Mouse (Mus musculus): ENCODE data around the gene Ceacam10.
"Not testable (repeated sequence)": the region's sequence is repeated elsewhere in the genome, so short reads cannot be mapped to it uniquely, and the experiment has no call there.

Ceacam10 gene

DNA sequence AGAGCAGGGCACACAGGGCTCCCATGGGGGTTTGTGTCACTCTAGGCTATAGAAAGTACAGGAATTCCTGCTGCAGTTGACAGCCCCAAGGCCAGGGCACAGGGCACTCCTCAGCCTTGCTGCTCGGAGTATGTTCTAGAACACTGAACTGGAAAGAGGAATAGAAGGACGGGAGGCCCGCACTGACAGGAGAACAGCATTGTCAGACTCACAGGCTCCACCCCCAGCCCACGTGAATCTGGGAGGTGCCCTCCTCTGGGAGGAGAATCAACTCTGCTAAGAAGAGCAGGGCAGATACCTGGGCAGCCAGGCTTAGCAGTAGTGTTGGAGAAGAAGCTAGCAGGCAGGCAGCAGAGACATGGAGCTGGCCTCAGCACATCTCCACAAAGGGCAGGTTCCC lies at the start of gene Ceacam10:
Gene Ceacam10 (plus strand): TSS at position 289 of the 400 bp plus-strand sequence.
- not testable (repeated sequence) for DNase-seq (ENCODE audit: low read depth)

DNA sequence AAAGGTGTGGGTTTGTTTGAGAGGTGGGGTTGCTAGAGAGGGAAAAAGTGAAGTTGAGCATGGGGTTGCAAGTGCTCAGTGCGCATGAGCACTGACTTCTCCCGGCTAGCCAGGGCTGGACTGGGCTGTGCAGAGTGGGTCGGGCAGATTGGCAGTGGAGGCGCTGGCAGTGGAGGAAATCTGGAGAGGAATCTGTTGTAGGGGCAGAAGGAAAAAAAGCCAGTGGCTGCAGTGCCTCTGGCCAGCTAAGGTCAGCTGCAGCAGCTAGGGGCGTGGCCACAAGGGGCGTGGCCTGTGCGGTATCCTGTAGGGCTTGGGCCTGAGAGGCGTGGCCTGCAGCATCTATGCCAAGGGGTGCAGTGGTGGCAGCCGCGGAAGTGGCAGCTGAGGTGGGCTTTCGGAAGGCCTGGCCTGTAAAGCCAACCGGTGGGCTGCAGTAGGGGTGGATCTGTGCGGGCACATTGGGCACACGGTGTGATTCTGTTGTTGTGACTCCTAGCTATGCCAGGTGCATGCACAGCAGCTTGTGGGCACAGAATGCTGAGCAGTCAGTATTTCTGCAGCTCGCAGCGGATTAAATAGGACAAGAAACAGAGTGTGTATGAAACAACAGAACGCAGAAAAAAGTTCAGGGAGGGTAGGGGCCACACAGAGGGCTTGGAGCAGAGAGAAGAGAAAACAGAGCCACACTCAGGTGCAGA lies 40.9 kb upstream of the Ceacam10 start:
- peak; percentile 17 for DNase-seq (ENCODE audit: low read depth)

DNA sequence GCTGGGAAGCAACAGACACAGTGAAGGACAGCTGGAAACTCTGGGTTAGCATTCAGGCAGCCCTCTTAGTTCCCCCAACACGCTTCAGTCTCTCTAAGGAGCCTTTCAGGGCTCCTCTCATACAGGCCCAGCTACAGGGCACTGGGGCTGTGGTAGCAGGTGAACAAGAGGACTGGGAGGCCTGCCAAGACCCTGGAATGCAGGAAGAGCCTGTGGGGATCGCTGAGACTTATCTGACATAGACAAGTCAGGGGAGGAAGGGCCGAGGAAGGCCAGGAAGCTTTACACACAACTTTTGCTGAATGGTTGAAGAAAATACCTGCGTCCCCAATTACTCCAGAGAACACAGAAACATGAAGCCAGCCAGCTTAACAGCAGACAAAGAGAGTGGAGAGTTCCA lies 26.3 kb upstream of the Ceacam10 start:
- DNase-seq (ENCODE audit: low read depth): no peak

GRCm38 (mm10) chr7:24751610-24752009 lies 25.4 kb upstream of the Ceacam10 start:
- DNase-seq (ENCODE audit: low read depth): no peak

- peak; percentile 37 for DNase-seq (ENCODE audit: low read depth)
Observed at GRCm38 (mm10) chr7:24753476-24753875, 23.5 kb upstream of the Ceacam10 start.

GRCm38 (mm10) chr7:24758520-24758919 lies 18.5 kb upstream of the Ceacam10 start:
- DNase-seq (ENCODE audit: low read depth): no peak

DNA sequence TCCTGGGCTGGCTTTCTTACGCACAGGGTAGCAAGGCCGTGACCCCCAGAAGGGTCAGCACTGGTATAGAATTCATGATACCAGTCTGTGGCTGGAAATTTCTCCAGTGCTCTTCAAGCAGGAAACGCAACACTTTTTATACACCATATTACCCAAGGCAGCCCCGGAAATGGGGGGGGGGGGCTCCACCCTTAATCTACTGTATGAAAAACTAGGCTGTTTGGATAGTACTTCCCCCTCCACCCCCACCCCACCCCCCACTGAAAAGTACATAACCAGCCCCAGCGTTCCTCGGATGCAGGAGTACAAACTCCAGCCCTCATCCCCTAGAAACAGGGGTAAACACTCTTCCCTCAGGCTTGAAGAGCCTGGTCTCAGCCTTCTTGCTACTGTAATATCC lies 16.8 kb upstream of the Ceacam10 start, which contains the start of gene Cd177:
Gene Cd177 (minus strand): TSS at position 101 of the 400 bp plus-strand sequence.
- no peak for DNase-seq (ENCODE audit: low read depth)

GRCm38 (mm10) chr7:24761161-24761560 lies 15.8 kb upstream of the Ceacam10 start:
- no peak for DNase-seq (ENCODE audit: low read depth)

- no peak for DNase-seq (ENCODE audit: low read depth)
Observed at GRCm38 (mm10) chr7:24762574-24762973, 14.4 kb upstream of the Ceacam10 start.

DNA sequence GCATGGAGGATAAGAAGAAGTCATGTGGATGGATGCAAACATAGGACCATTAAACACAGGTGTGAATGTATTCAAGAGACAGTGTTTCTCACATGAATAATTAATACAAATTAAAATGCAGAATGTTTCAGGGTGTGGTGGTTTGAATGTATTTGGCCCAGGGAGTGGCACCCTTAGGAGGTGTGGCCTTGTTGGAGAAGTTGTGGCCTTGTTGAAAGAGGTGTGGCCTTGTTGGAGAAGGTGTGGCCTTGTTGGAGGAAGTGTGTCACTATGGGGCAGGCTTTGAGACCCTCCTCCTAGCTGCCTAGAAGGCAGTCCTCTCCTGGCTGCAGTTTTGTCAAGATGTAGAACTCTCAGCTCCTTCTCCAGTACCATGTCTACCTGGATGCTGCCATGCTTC lies 5.6 kb upstream of the Ceacam10 start:
- DNase-seq (ENCODE audit: low read depth): no peak

GRCm38 (mm10) chr7:24773942-24774535 lies 3.0 kb upstream of the Ceacam10 start:
- no peak for DNase-seq (ENCODE audit: low read depth)

DNA sequence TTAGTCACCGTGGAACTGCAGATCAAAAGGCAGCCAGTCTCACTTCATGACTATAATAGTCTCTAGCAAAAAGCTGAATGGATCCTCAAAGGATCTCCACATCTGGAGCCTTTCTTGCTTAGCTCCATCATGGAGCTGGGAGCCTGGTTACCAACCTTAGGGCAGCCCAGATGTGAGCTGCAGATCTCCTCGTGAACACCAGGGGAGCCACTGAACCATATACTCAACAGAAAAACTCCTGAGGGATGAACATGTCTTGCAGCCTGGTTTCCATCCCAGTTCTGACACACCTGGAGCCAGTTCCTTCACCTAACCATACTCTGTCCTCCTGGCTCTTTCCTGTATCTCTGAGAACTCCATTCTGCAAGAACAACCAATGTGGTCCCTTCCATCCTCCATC lies 861 bp upstream of the Ceacam10 start:
- no peak for DNase-seq (ENCODE audit: low read depth)

DNA sequence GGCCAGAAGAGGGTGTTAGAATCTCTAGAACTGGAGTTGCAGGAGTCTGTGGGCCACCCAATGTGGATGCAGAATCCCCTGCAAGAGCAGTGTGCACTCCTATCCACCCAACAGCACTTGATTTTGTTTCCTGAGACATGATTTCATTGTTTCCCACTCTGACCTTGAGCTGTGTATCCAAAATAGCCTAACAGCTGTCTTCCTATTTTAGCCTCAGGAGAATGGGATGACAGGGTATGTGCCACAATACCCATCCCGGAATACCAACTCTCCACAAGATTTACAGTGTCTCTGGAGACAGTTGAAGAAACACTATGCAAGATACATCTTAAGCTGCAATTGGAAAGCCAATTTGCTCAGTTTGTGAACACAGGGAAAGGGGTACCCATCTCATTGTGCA lies 20.9 kb downstream of the Ceacam10 start:
- no peak for DNase-seq (ENCODE audit: low read depth)

DNA sequence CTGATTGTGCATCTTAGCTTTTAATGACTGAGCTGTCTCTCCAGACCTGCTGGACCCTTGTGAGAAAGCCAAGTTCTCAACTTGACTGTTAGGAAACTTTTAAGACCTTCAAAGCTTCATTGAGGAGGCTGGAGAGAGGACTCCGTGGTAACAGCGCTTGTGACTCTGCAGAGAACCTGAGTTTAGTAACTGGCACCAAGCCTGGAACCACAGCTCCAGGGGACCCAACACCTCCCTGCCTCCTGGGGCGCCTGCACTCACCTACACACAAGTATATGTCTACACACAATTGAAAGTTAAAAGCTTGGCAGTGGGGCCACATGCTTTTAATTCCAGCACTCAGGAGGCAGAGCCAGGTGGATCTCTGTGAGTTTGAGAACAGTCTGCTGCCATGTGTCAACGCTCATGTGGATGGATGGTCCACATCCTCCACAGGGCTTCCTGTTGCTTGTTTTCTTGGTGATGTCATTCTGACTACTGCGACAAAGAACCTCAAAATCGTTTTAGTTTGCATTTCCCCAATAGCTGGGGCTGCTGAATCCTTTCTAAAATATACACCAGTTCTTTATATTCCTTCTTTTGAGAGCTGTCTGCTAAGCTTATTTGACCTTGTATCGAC lies 25.3 kb downstream of the Ceacam10 start:
- DNase-seq (ENCODE audit: low read depth): peak; percentile 17

DNA sequence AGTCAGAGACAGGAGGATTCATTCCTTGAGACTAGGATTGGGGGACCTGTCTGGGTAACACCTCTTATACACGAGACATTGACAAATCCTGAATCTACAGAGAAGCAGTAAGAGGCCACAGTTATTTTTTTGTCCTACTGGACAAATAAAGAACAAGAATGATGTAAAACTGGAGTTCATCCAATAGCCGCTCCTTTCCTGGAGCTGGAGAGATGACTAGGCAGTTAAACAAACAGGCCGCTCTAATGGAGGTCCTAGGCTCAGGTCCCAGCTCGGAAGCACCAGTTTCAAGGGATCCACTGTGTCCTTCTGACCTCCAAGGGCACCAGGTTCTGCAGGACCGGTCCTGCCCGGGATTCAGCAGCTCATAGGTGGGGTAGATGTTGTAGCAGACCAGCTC lies 27.8 kb downstream of the Ceacam10 start:
- no peak for DNase-seq (ENCODE audit: low read depth)

- DNase-seq (ENCODE audit: low read depth): no peak
Observed at GRCm38 (mm10) chr7:24809041-24809440, 32.0 kb downstream of the Ceacam10 start.

DNA sequence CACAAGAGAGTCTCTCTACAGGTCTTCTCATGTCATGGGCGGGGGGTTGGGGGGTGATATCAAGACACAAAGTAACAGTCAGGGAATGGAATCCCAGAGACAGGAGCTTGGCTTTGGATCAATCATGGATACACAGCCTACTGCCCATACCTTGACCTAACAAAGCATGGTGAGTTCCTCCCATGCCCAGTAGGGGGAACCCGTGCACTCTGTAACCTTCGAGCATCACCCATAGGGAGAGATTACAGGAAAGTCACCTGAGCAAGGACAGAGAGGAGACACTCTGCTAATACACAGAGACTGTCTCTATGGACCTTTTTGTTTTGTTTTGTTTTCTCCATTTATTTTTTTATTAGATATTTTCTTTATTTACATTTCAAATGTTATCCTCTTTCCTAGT lies 40.5 kb downstream of the Ceacam10 start:
- peak; percentile 80 for DNase-seq (ENCODE audit: low read depth)

DNA sequence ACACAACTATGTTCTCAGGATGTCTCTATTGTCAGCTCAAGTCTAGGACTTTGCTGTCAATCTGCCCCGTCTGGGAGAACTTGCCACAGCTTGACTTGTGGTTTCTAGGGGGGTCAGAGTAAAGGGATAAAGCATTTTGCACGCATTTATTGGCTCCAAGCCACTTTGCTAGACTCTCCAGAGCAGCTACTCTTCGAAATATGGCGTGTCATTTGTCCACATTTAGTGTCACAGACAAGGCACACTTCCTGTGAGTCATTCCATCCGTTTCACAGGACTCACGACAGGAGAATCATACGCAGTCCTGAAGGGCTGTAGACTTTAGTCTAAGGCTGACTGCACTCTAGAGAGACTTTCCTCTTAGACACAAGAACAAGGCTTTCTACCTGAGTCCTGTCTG lies 47.4 kb downstream of the Ceacam10 start:
- peak; percentile 96 for DNase-seq (ENCODE audit: low read depth)

DNA sequence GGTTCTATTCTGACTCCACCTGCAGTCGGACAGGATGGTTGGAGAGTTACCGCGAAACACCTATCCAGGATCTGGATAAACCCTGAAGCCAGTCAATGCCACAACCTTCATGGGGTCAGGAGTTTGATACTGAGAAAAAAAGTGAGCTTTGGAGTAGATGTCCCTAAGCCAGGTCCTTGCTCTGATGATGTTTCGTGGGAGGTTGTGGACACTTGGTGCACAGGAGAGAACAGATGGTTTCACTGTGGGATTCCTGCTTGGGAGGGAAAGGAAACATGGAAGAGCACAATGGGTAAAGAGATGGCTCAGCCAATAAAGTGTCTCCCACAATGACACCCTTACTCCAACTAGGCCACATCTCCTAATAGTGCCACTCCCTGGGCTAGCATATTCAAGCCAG lies 50.2 kb downstream of the Ceacam10 start:
- DNase-seq (ENCODE audit: low read depth): no peak

Data from 416B (cell line).